Mouse (Mus musculus): Measurements from ENCODE around the gene Gm6890. TPM values are rescaled to one million over a fixed set of nuclear protein-coding genes. Genes with fewer than 3 reads are reported as not detected.

Gm6890 gene
- not detected in 2 replicates for polyA plus RNA-seq (2012; rRNA removed)

GRCm38 (mm10) chrX:74740627-74741026 lies at the start of gene Gm6890:
Gene Gm6890, plus strand, starts transcription at chrX:74740927.

Other genes with a start within 250 kb of the Gm6890 start
- gene Olfr1326-ps1, start 166.0 kb upstream of the Gm6890 start, polyA plus RNA-seq (2012; rRNA removed): not detected in 2 replicates
- gene Olfr1325, start 148.2 kb upstream of the Gm6890 start, polyA plus RNA-seq (2012; rRNA removed): not detected in 2 replicates
- gene Gm5640, start 95.3 kb upstream of the Gm6890 start, polyA plus RNA-seq (2012; rRNA removed): 0.10 and 0.14 TPM in 2 replicates
- gene Gm5936, start 96.3 kb downstream of the Gm6890 start, polyA plus RNA-seq (2012; rRNA removed): 0.04 and 0.05 TPM in 2 replicates

All from central nervous system, embryonic 14 days (tissue).